Mouse (Mus musculus) neural tube, embryonic 10.5 days (tissue): ENCODE results near the gene Timp3.

Source experiments
- DNase-seq: peaks from one replicate; pipeline ENCODE4 v3.0.0-alpha.2; 2017; ENCODE audit warnings: low spot score; ENCODE audit errors: extremely low spot score

Timp3 gene

GRCm38 (mm10) chr10:86297307-86297706 lies 2.9 kb upstream of the Timp3 start:
- DNase-seq = no peak

DNA sequence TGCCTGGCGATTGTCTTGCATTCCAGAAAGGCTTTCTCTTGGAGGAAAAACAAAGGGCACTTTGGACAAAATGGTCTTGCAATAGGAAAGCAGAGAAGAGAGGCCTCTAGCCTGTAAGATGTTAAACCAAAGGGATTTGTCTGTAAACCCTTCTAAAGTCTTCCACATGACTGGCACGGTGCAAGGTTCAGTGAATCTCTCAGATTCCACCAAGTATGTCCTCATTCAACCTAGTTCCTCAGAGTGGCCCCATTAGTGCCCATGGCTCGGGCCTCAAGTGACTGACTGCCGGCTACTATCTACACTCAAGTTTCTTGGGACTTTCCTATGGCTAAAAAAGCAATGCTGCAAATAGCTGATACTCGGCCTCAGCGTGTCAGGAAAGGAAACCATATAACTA lies 1.8 kb upstream of the Timp3 start:
- no peak for DNase-seq

GRCm38 (mm10) chr10:86299795-86300194 lies 377 bp upstream of the Timp3 start:
- no peak for DNase-seq

- DNase-seq = no peak
These were observed 932 bp downstream of the Timp3 start for GRCm38 (mm10) chr10:86301117-86301490.

- no peak for DNase-seq
These were observed 1.6 kb downstream of the Timp3 start for GRCm38 (mm10) chr10:86301593-86302317.

- no peak for DNase-seq
These were observed 2.1 kb downstream of the Timp3 start for GRCm38 (mm10) chr10:86302318-86302648.

DNA sequence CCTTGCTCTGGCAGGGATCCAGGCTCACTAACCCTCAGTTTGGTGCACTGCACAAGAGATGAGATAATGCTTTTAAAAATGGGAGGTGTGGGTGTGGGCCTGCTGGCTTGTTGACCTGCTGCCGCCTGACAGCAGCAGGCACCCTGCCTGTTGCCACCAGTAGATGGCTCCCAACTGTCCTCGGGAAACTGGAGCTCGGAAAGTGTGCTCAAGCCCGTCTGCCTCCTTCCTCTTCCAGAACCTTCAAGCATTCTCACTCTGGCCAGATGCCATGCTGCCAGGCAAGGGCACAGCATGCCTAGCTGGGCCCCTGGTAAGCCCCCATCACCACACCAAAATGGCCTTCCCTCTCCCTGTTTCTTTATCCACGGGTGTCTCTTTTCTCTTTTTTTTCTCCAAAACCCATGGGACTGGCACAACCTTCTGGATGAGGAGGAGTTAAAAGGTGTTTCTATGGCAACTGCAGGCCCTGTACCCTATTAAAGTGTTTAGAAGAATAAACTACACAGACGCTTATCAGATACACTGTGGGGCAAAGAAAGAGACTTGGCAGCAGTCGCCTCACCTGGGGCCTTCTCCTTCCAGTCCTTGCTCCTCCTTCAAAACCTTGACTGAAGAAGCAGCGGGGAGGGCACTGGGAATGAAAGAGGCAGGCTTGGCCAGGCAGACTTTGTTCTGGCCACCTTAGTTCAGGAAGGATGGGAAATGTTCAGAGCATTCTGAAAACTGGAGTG lies 2.8 kb downstream of the Timp3 start:
- peak; percentile 69 for DNase-seq

DNA sequence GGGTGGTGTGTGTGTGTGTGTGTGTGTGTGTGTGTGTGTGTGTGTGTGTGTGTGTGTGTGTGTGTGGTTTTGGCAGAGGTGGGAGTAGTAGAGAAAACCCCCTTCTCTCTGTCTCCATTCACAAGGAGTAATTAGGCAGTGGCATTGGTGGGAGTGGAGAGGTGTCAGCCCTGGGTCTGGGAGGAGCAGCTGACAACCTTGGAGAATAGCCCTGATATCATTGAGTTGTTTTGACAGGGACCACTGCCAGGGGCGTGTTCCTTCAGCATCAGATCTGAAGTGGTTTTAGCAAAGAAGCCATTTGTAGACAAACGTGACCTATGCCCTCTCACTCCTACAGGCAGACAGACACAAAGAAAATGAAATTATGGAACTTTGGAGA lies 3.3 kb downstream of the Timp3 start:
- DNase-seq = no peak

DNA sequence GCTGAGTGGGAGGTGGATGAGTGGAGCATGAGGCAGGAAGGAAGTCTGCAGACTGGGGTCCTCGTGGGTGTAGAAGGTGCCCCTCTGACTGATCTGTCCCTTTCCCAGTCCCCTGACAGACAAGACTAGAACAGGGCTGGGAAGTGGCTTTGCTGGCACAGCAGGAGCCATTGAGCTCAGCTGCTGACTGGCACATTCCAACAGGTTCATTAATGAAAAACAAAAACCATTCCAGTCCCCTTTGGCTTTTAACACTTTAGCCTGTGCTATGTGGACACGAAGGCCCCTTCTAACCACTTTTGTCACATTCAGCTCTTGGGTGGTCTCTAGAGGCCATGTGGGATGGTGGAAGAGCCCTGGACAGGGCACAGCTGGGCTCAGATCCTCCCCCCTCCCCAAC lies 4.4 kb downstream of the Timp3 start:
- DNase-seq = no peak

DNA sequence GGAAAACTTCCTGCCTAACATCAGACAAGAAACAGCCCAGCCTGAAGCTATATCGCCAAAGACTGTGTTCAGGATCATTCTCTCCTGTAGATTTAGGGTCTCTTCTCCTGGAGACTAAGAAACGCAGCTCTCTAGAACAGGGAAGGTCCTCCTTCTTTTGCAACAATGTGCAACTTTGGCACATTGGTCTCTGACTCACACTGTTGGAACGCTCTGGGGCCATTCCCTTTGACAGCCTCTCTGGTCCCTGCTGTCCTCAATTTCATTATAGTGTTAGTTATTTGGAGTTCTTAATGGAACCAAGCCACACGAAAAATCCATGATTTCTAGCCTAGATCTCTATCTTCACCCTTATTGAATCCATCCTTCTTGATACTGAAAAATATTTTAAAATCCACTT lies 7.1 kb downstream of the Timp3 start:
- no peak for DNase-seq

DNA sequence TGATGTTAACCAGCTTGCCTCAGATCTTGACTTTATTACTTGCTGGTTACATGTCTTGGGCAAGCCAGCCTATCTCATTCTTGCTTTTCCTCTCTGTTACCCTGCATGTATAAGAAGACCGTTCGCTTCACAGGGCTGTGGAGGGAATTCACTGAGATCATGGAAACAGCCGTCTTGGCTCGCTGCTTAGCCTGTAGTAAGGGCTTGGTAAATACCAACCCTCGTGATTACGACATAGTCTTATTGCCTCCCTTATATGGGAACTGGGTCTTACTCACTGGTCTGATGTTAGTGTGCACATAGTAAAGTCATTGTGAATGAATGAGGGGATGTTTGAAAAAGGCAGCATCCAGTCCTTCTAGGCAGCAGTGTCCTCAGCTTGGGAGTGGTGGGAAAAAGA lies 10.4 kb downstream of the Timp3 start:
- no peak for DNase-seq

- no peak for DNase-seq
These were observed 12.8 kb downstream of the Timp3 start for GRCm38 (mm10) chr10:86312976-86313375.

DNA sequence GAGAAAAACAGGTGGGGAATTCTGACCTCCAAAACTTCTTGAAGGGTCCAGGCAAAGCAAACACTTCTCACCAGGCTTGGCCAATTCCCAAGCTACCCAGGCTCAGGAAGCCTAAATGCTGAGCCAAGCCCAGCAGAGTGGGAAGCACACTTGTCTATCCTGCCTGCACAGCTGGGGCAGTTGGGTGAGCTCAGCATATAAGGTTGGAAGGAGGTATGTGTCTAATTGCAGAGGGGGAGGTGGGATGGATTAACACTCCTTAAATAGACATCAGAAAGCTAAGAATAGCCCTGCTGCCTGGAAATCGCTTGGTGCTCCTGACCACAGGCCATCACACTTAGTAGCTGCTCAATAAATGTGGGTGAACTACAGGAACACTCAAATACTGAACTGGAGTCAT lies 13.3 kb downstream of the Timp3 start:
- no peak for DNase-seq

DNA sequence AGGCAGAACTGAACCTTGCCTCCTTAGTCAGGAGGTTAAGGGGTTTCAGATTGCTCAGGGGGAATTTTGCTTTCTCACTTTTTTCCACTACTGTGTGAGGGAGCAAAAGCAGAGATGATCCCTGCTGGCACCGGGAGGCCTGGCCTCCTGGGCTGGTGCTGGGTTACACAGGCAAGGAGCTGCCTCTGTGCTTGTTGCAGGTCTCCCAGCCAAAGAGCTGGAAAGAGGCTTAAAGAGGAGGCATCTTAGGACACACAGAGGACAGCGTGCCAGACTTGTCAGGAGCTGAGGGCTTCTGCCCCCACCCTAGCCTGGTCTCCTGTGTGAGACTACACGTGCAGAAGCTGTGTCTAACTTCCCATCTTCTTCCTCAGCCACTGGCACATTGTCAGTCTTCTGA lies 15.3 kb downstream of the Timp3 start:
- DNase-seq = no peak

DNA sequence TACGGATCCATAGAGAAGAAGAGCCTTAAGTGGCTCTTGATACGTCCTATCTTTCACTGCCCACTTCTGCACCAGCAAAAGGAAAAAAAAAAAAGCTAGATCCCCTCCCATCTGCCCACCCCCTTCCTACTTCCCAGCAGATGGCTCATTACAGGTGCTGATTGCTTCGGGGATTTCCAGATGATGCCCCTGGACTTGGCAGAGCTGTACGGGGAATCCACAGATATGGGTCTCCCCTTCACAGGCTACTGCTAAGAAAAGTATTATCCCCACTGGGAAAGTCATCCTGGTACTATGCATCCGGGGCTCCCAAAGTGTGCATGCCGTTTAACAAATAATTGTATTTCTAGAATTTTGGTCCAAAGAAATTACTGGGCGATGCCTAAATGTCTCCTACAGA lies 17.5 kb downstream of the Timp3 start:
- DNase-seq = no peak

- DNase-seq = no peak
These were observed 18.5 kb downstream of the Timp3 start for GRCm38 (mm10) chr10:86318552-86319140.

- no peak for DNase-seq
These were observed 19.4 kb downstream of the Timp3 start for GRCm38 (mm10) chr10:86319526-86319925.

DNA sequence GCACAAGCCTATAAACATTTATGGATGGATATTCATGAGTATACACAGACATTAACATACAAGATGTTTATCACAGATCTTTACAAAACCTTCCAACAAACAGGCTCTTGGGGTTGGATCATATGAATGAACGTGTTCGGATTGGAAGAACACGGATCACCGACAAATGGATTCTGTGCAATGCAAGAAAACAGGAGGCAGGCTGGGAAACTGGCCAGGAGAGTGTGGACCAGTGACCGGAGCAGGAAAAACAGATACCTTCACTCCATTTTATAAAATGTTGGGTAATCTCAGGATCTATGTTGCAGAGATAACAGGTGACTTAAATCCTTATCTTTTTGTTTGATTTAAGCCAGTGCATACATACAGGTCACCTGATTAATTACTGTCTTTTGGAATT lies 20.0 kb downstream of the Timp3 start:
- no peak for DNase-seq

DNA sequence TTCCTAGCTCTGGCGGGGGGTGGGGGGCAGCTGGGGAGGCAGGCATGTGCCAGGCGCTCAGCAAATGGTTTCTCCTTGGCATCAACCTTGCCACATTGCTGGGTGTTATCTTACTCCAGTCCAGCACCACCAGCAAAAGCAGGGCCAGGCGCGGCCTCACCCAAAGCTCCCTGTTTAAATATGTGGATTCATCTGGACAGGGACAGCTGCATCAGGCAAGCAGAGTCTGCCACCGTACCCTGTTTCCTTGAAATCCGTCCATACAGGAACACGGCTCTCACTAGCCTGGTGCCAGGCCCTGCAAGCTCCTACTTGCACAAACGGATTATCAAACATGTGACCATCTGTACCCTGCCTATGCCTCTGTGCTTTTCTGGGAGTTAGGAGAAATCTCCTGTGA lies 21.0 kb downstream of the Timp3 start:
- no peak for DNase-seq

DNA sequence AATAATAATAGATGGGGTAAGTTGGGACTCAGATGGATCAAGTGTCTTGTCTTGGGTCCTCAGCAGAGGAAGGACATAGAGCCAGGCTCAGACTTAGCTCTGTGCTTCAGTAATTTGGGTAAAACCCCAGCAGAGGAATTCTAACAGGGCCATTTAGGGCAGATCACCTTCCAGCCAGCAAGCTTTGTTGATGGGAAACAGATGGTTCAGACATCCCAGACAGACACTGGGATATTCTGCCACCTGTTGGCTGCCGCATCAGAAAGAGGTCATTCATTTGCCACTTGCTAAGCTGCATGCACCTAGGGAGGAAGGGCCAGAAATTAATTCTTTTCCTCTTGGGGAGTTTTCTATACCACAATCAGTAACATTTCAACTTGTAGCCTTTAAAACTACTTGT lies 21.8 kb downstream of the Timp3 start:
- peak; percentile 20 for DNase-seq

- DNase-seq = no peak
These were observed 23.3 kb downstream of the Timp3 start for GRCm38 (mm10) chr10:86323275-86323994.

DNA sequence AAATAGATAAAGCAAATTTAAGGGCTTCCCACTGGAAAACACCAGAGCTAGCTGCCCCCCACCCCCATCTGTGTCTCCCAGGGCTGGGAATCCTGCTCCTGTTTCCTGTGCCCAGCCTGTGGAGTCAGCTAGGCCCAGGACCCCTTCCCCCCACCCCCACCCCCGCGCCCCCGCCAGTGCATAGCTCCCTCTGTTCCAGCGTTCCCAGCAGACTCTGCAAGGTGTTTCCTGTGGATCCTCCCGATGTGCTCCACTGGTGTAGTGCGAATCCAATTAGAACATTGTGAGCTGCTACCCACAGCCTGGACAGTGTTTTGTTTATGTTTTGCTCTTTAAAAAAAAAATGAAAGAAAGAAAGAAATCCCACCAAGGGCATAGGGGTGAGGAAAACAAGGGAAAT lies 25.1 kb downstream of the Timp3 start:
- no peak for DNase-seq
